Mouse (Mus musculus): Measurements from ENCODE around the gene Wwox. TPM values are rescaled to one million over a fixed set of nuclear protein-coding genes. Genes with fewer than 3 reads are reported as not detected.

Wwox gene
- total RNA-seq, 2 experiments from 2014 or later, result 12.7 to 13.6 TPM

DNA sequence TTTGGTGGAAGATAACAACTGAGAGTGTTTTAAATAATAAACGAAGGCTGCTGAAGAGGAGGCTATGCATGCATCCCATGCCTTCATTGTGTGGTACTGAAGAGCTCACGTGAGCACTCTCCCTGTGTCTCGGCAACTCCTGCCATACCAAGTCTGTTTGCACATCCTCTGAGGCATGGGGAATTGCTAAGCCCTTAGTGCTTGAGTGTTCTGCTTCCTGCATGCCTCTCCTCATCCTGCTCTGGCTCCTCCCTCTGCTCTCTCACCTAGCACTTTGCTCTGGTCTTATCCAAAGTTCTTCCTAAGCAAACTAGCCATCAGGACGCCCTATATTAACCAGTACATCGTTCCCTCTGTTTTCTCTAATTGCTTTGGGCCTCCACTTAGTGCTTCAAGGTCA lies 463.1 kb downstream of the Wwox start:
- intact Hi-C loops (cut with DNase I), result no loop called here
- no peak for DNase-seq (ENCODE audit: low spot score in 2 of 2)

DNA sequence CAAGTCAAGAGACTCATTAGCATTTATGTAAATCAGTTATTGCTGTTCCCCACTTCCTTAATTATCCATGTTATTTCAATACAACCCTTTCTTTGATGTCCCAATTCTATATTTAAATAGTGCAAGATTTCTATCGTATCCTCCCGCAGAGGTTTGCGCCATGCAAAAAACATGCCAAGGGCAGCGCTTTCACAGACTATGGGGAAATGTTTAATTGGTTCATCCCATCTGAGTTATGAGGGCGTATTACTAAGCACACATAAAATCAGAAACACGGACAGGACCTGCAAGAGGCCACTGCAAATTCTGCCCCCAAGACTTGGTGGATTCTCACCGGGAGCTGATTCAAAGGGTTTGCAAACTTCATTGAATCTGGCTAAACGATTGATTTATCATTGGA lies 468.6 kb downstream of the Wwox start:
- intact Hi-C loops (cut with DNase I), result no loop called here
- DNase-seq (ENCODE audit: low spot score in 2 of 2), result no peak

DNA sequence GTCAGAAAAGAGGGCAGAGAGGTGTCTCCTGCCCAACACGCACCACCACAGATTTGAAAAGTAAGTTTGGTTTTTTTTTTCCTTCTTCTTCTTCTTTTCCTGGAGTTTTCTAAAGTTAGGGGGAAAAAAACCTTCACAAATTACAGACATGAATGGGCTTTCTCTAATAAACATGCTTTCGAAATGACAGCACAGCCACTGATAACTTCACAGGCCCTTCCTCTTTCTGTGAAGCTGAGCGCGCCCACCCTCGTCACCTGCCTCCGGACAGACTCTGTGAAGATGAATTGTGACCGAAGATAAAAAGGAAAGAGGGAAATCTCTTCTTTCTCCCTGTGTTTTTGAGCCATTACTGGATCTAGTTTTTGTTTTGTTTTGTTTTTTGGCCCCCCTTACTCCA lies 469.1 kb downstream of the Wwox start:
- DNase-seq (ENCODE audit: low spot score in 2 of 2), result no peak
- intact Hi-C loops (cut with DNase I), result no loop called here

DNA sequence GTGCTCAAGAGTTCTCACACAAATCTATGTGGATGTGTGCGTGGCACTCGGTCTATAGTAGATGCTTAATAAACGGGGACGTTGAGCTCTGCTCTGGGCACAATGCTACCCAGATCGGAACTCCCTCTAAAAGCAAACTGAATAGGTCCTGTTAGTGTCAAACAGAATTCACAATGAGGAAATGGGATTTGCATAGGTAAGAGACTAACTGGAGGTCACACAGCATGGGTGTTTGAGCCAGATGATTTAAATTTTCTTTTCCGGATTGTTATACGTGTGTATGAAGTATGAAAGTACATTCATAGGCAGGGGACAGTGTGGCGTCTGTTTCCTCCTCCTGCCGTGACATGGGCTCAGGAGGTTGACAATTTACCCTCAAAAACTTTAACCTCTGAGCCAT lies 469.7 kb downstream of the Wwox start:
- DNase-seq (ENCODE audit: low spot score in 2 of 2), result no peak
- intact Hi-C loops (cut with DNase I), result no loop called here

DNA sequence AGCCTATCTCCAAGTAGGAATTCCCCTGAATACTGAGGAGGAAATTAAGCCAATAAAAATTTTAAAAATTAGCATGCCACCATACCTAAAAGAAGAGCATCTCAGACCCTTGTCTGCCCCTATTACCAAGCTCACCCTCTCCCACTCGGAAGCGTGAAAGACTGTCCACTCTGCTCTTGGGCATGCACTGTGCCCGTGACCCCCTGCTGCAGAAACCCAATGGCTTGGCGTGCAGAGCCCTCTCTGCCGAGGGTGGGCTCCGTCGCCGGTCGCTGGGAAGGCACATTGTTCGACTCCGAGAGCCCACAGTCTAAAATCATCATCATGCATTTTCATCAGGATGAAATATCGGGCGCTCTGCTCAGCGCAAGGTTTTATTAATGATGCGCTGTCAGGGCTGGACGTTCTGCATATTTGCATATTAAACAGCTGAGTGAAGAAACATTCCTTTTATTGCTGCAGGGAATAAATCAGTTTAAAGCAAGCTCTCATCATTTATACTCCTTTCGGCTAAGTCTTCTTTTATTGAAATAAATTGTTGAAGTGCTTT lies 471.7 kb downstream of the Wwox start:
- intact Hi-C loops (cut with DNase I), result no loop called here
- DNase-seq (ENCODE audit: low spot score in 2 of 2), result no peak

DNA sequence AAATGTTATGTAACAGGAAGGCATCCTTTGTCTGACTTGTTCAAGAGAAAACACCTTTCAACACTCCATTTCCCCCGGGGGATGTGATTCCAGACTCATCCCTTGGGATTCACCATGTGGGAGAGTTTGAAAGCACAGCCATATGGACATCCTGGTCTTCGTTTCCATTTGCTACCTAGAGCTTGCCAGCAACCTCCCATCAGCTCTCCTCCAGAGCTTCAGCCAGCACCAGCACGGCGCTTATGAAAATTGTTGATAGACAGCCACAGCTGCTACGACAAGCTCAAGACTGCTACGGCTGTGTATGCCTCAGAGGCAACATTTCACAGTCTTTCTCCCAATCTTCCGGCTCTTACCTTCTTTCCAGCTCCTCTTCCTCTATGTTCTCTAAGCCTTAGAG lies 484.2 kb downstream of the Wwox start:
- DNase-seq (ENCODE audit: low spot score in 2 of 2), result peak; percentile 22 to 77

DNA sequence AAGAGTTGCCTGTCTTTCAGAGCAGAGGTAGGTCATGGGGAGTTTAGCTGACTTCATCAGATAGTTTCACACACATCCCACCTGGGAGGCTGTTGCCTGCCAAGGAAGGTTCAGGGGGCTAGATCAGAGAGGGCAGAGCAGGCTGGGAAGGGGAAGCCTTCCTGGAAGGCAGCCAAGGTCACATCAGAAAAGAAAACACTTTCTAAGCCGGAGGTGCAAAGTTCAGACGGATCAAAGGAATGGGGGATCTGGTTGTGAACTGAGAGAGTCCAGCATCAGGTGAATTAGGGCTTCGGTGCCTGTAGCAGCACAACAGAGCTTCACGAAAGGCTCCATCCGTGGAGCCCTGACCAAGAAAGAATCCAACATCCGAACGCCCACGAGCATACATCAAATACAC lies 488.0 kb downstream of the Wwox start:
- intact Hi-C loops (cut with DNase I), result no loop called here

More for the DNA sequence above, 484.2 kb downstream of the Wwox start:
- intact Hi-C loops (cut with DNase I), result no loop called here

DNA sequence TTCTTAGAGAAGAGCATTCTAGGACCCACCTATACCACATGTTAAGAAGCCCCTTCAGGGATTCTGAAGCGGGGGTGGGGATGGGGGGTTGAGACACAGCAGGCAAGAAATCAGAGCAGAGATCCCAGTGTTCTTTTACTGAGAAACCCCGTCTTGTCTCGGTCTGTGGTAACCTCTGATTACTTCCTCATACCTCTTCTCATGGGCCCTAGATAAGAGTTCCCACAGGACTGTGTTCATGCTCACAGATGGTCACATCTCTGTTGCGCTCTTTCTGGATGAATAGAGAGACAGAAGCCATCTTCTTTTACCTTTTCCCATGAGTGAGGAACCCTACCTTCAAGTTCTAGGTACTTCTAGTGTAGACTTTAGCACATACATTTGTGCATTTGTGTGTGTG lies 488.5 kb downstream of the Wwox start:
- DNase-seq (ENCODE audit: low spot score in 2 of 2), result no peak
- intact Hi-C loops (cut with DNase I), result no loop called here

More for the DNA sequence above, 488.0 kb downstream of the Wwox start:
- no peak for DNase-seq (ENCODE audit: low spot score in 2 of 2)

DNA sequence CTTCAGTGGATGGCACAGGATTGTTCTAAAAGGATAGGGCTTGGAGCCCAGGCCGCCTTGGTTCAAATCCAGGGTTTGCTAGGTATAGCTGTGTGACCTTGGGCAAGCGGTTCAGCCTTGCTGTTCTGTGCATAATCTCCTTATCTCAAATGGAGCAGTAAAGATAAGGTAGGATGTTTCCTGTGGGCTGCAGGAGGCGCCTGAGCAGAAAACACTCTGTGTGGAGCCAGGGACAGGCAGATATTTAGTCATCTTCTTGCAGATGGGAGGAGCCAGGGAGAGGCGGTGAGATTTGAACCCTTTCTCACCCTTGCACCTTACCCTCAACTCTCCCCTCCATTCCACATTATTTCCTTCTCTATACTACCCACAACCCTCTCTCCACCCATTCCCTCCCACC lies 490.1 kb downstream of the Wwox start:
- no peak for DNase-seq (ENCODE audit: low spot score in 2 of 2)
- intact Hi-C loops (cut with DNase I), result no loop called here

DNA sequence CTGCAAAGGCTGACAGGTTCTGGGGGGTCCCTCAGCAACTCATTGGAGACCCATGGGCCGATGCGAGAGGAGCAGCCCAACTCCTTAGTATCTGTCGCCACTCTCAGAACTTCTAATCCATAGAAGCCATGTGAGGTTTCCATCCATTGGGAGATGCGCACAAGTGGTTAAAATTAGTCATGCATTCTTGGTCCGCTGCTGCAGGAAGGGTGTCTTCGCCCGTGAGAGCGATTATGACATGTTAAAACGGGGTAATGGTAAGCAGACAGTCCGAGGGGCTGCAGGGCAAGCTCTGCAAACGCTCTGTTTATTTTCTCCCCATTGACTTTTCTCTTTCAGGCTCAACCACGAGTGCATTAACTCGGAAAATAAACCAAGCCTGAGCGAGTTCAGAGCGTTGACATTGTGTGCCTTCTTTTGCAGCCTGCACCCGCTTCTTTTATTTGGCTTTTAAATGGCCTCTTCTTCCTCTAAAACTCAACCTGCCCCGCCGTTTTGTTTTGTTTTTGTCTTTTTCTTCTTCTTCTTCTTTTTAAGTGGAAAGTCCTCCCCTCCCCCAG lies 492.7 kb downstream of the Wwox start:
- intact Hi-C loops (cut with DNase I), result no loop called here
- DNase-seq (ENCODE audit: low spot score in 2 of 2), result no peak

DNA sequence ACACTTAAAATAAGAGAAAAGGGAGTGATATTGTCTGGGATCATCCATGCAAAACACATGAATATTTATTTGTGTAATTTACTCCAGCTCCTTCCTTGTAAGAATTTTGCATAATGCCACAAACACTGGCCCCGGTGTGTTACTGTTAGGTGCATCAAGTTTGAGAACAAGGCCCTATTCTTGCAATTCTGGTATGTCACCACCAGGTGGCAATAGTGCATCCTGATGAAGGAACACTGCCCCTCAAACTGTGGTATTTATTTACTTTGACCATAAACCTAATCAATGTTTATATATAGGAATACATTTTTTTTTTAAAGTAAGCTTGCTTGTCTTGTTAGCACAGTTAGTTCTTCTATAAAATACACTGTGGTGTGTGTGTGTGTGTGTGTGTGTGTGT lies 493.8 kb downstream of the Wwox start:
- intact Hi-C loops (cut with DNase I), result no loop called here
- DNase-seq (ENCODE audit: low spot score in 2 of 2), result no peak

DNA sequence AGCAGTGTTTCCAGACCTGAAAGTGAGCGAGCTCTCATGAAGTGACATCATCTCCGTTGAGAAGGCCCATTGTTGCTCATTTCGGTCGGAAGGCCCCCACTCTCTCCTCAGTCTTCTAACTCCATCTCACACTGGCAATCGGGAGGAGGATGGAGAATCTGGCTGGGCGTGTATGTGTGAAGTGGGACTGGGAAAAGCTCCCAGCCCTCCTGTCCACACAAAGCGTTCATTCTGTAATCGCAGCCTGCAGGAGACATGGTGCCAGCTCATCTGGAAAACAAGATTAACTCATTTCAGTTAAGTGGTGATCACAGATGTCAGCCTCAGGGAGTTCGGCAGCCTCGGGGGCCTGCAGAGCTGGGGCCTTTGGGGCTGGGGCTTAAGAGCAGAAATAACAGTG lies 497.4 kb downstream of the Wwox start:
- intact Hi-C loops (cut with DNase I), result no loop called here
- DNase-seq (ENCODE audit: low spot score in 2 of 2), result peak in 1 of 2 experiments; percentile 47

DNA sequence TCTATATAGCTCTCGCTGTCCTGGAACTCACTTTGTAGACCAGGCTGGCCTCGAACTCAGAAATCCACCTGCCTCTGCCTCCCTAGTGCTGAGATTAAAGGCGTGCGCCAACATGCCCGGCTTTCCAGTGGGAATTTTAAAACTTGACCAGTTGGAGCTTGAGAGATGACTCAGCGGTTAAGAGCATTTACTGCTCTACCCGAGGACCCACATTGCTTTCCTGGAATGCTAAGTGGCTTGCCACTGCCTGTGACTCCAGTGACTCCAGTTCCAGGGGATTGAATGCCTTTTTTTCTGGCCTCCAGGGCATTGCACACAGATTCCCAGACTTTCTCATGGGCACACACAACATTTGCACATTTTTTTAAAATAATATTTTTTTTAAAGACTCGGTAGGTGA lies 499.9 kb downstream of the Wwox start:
- intact Hi-C loops (cut with DNase I), result no loop called here

DNA sequence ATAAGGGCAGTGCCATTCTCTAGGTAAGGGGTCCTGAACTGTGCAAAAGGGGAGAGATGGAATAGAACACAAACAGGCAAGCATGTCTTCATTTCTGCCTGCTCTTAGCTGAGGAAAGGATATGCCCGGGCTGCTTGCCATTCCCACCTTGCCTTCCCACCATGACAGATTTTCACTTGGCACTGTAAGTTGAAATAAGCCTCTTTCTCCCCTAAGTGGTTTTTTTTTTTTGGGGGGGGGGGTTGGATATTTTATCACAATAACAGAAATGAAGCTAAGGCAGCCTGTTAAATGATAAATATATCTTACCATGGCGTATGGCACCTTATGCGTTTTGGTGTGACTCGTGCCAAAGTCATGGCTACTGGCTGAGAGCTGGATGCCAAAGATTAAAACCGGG lies 501.6 kb downstream of the Wwox start:
- DNase-seq (ENCODE audit: low spot score in 2 of 2), result no peak
- intact Hi-C loops (cut with DNase I), result no loop called here

More for the DNA sequence above, 499.9 kb downstream of the Wwox start:
- DNase-seq (ENCODE audit: low spot score in 2 of 2), result no peak

DNA sequence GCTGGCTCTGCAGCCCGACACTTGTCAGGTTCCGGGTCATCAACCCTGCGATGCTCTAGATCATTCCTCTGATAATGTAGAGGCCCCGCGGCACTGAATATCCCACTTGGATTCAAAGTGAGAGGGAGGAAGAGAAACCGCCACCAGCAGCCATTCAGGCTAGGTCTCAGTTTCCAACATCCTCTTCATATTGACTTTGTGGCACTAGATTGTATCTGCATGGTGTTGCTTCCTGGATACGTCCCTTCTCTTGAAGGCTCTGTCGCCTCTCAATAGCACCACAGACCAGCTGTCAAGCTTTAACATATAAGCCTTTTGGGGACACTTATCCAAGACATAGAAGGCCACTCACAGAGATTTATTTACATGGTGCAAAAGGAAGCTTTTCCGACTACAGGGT lies 502.2 kb downstream of the Wwox start:
- intact Hi-C loops (cut with DNase I), result no loop called here
- DNase-seq (ENCODE audit: low spot score in 2 of 2), result no peak

DNA sequence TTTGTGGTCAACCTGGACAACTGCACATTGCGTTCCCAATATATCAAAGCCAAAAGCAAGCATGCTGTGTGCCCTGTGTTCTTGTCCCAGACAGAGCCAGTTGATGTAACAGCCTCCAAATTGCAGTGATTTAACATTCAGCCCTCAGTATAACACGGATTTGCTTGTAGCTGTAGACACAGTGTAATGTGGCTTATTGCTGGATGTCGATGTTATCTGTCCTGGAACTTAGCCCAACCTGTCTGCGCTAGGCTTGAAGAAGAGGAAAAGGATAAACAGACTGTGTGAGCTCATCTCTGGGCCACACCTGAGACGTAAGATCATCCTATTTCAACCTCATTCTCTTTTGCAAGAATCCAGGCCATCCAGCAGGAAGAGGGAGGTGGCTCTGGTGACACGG lies 508.5 kb downstream of the Wwox start:
- intact Hi-C loops (cut with DNase I), result no loop called here
- no peak for DNase-seq (ENCODE audit: low spot score in 2 of 2)

DNA sequence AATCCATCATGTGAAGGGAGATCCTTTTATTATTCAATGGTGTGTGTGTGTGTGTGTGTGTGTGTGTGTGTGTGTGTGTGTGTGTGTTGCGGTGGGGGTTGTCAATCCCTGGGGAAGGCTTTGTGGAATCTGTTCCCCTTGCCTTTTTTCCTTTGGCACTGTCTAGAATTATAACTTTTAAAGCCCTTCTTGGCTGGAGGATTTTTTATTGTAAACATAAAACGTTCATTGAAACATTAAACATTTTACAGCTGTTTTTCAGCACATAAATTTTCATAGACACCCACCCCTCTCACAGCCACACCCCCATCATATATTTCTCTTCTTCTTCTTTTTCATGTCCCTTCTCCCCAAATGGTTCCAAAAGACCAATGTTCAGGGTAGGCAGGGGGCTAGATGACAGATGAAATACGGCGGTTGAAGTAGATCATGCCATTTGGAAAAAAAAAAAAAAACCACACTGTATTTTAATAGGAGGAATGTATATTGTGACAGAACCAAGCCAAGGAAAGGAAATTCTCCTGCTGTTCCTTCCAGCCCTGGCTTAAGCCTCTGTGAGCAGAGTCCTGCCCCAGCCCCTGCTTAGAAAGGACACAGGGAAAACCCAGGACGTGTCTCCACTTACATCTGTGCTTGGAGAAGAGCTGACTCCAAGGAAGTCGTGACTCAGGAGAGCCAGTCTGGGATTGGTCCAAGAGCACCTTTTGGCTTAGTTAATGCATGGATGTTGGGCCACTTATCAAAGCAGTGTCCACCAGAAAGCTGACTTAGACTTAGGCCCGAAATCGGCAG lies 517.1 kb downstream of the Wwox start:
- intact Hi-C loops (cut with DNase I), result no loop called here
- no peak for DNase-seq (ENCODE audit: low spot score in 2 of 2)

DNA sequence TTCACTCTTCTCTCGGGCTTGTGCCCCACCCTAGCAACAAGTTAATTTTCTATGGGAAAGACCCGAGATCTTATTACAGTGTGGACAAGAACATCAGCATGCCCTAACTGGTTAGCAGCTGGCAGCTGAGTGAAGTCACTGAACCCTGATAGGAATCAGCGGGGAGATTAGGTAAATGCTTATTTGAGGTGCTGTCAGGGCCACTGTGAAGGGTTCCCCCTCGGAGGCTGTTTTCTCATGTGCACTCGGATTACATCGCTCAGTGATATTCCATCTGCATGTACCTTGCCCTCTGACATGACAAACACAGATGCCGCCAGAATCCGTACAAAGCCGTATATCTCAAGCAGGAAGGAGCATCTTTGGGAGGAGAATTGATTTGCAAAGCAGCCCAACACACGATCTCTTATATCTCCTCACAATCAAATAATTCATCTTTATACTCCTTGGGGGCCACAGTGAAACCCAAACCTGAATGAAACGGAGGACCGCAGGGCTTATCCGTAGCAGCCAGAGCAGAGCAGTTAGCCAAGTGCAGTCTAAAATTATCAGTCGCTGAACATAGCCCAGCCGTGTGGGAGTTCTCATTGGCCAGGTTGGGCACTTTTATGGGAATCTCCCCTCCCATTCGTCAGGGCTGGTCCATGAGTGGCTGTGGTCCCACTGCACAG lies 519.1 kb downstream of the Wwox start:
- no peak for DNase-seq (ENCODE audit: low spot score in 2 of 2)
- intact Hi-C loops (cut with DNase I), result no loop called here

DNA sequence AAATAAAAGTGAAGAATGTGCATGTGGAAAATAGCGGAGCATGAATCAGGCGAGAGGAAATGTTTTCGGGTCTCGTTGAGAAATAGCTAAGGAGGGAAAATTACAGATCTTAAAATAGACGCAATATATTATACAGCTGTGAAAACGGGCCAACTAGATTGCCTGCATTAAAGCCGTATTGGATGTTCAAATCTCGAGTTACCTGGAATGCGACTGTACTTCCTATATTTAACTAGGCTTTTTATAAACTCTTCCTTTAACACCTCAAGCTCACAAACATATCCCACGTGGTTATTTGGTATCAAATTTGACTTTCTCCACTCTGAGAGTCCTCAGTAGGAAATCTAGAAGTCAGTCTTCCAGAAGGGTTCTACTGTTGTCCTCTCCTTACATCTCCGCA lies 520.0 kb downstream of the Wwox start:
- no peak for DNase-seq (ENCODE audit: low spot score in 2 of 2)
- intact Hi-C loops (cut with DNase I), result no loop called here

DNA sequence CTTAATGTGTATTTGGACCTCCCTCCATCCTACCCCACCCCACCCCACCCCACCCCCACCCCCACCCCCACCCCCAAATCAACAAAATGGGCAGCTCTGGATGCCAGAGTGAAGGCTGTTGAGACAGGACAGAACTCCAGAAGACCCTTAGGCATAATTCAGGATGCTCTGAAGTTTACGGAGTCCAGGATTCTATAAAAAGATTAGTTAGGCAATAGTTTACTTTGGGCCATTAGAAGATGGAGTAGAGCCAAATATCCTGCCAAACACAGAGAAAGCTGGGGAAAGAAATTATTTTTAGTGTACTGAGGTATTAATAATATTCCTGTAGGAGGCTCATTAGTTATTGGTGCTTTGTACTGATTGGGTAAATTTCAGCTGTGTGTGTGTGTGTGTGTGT lies 523.0 kb downstream of the Wwox start:
- intact Hi-C loops (cut with DNase I), result no loop called here
- no peak for DNase-seq (ENCODE audit: low spot score in 2 of 2)

DNA sequence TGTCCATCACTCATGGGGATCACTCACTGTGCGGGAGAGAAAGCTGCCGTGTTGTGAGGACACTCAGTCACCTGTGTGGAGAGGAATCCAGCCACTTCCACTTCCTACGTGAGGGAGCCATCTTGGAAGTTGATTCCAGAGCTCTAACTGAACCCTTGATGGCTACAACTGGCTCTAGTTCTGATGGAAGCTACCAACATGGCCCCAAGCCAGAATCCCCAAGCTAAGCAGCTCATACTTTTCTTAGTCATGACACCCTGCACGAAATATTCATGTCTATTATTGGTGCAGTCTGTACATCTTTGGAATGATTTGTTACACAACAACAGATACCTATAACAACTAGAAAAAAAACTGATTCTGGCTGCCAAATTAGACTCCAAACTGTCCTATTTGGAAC lies 523.8 kb downstream of the Wwox start:
- no peak for DNase-seq (ENCODE audit: low spot score in 2 of 2)
- intact Hi-C loops (cut with DNase I), result no loop called here
